Mouse (Mus musculus): Measurements from ENCODE around the gene Zbtb34.

GRCm38 (mm10) chr2:33361139-33361716 lies 69.9 kb downstream of the Zbtb34 start:
- TF ChIP-seq EP300 (IDR thresholded peaks at IDR 0.05; ENCODE audit: low read depth) (no peak), CTCF (IDR thresholded peaks at IDR 0.05; ENCODE audit: low read depth) (no peak)

All from liver, postnatal 0 days (tissue).